Mouse (Mus musculus) bone marrow macrophage, adult 2 months (primary cell): ENCODE measurements around the gene Acat2.

ENCODE experiments used
- CTCF ChIP-seq: IDR thresholded peaks from 2 replicates; pipeline ENCODE4 v1.5.1; 2012; ENCODE audit warnings: low read depth, mild to moderate bottlenecking, low read length, moderate library complexity
- POLR2A ChIP-seq: IDR thresholded peaks from 2 replicates; pipeline ENCODE4 v1.6.1; 2012; ENCODE audit warnings: mild to moderate bottlenecking, low read depth, low read length, borderline replicate concordance

- TF ChIP-seq CTCF = no peak
- no peak for TF ChIP-seq POLR2A
Measured at GRCm38 (mm10) chr17:12916588-12917380, 43.8 kb downstream of the Acat2 start.
